Mouse (Mus musculus): Measurements from ENCODE around the gene Pbx2.

DNA sequence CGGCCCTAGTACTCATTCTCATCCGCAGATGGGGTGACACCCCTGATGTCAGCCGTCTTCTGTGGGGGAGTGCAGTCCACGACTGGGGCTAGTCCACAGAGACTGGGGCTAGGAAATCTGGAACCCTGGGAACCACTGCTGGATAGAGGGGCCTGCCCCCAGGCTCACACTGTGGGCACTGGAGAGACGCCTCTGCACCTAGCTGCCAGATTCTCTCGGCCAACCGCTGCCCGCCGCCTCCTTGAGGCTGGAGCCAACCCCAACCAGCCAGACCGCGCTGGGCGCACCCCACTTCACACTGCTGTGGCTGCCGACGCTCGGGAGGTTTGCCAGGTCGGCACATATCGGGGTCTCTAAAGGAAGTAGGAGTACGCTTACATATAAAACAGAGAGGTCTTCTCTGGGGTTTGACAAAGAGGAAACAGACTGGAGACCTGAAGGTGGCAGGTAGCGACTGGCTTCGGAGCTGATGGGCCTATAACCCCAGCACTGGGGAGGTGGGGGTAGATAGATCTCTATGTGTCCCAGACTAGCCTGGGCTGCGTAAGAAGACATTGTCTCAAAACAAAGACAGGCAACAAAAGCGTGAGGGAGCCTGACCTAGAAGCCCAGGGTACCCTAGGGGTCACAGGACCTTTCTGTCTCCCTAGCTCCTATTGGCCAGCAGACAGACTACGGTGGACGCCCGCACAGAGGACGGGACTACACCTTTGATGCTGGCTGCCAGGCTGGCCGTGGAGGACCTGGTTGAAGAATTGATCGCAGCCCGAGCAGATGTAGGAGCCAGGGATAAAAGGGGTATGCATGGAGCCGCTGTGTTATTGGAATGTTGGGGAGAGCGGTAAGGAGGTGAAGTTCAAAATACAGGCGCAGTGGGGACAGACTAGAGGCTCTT, 4.9 kb upstream of the Pbx2 start:
- TF ChIP-seq POLR2A (IDR thresholded peaks at IDR 0.05; ENCODE audit: borderline replicate concordance, extremely low read depth, low read depth, low read length) (no peak), CTCF (IDR thresholded peaks at IDR 0.05; ENCODE audit: insufficient read depth, low read length) (no peak)

Measured in lung, adult 2 months (tissue).